Mouse (Mus musculus) CH12.LX (cell line): ENCODE data around the gene Hist1h2bm. TPM values are rescaled to one million over a fixed set of nuclear protein-coding genes. Genes with fewer than 3 reads are reported as not detected.

Experiments
- DNase-seq: peaks from one replicate; pipeline ENCODE4 v3.0.0-alpha.2; 2013; ENCODE audit errors: extremely low read depth
- H3K27ac ChIP-seq: 2 replicates; pipeline ENCODE4 v1.5.1; 2012; ENCODE audit warnings: low read depth, mild to moderate bottlenecking, control low read depth, moderate library complexity; ENCODE audit not compliant: insufficient read depth
- H3K27me3 ChIP-seq: replicated peaks from 2 replicates; pipeline ENCODE3; 2012; ENCODE audit warnings: inconsistent platforms
- H3K36me3 ChIP-seq, 2 experiments: replicated peaks in 1 of 2; 2 replicates each; pipeline versions ENCODE3 to v1.6.1; 2012; ENCODE audit warnings: inconsistent platforms in 1 of 2, low read length in 1 of 2, mild to moderate bottlenecking in 1 of 2, mixed read lengths in 1 of 2, moderate library complexity in 1 of 2; ENCODE audit not compliant: control insufficient read depth in 1 of 2, insufficient read depth in 1 of 2
- H3K4me1 ChIP-seq, 2 experiments: 2 replicates each; pipeline ENCODE4 v1.6.1; 2012; ENCODE audit warnings: inconsistent platforms in 1 of 2, moderate library complexity in 1 of 2; ENCODE audit not compliant: insufficient read depth in 2 of 2, control insufficient read depth in 1 of 2
- H3K4me2 ChIP-seq: 2 replicates; pipeline ENCODE4 v1.6.1; 2012; ENCODE audit warnings: low read depth, mild to moderate bottlenecking, control low read depth; ENCODE audit not compliant: poor library complexity, insufficient read depth, severe bottlenecking
- H3K4me3 ChIP-seq, 3 experiments: fragments of 150-350 bp in 1 of 3; sonication (generic) in 1 of 3; replicated peaks in 1 of 3; 2 replicates each; pipeline versions ENCODE3 to v1.5.1; 2011 to 2012; ENCODE audit warnings: low read depth in 2 of 3, low read length in 2 of 3, mild to moderate bottlenecking in 2 of 3, moderate library complexity in 2 of 3, control low read depth in 1 of 3, improper control_type of control experiment in 1 of 3, inconsistent platforms in 1 of 3, mixed read lengths in 1 of 3; ENCODE audit not compliant: poor library complexity in 1 of 3
- H3K79me2 ChIP-seq: replicated peaks from 2 replicates; pipeline ENCODE4 v1.6.1; 2012; ENCODE audit warnings: mild to moderate bottlenecking, moderate library complexity; ENCODE audit not compliant: control insufficient read depth, poor library complexity, insufficient read depth, severe bottlenecking; ENCODE audit errors: extremely low read depth
- H3K9ac ChIP-seq: 2 replicates; pipeline ENCODE4 v1.6.1; 2012; ENCODE audit warnings: low read depth, mild to moderate bottlenecking, control low read depth, moderate library complexity; ENCODE audit not compliant: insufficient read depth
- H3K9me3 ChIP-seq: replicated peaks from 2 replicates; pipeline ENCODE3; 2012; ENCODE audit warnings: low read length, inconsistent platforms, mixed read lengths
- BHLHE40 ChIP-seq: IDR thresholded peaks from 2 replicates; pipeline ENCODE4 v1.6.1; 2011; ENCODE audit warnings: mild to moderate bottlenecking, low read depth, low read length, improper control_type of control experiment
- CHD2 ChIP-seq: IDR thresholded peaks from 2 replicates; pipeline ENCODE4 v1.6.1; 2011; ENCODE audit warnings: low read length, improper control_type of control experiment
- CTCF ChIP-seq, 2 experiments: IDR thresholded peaks in 1 of 2; conservative IDR thresholded peaks in 1 of 2; 2 replicates each; pipeline ENCODE4 v1.5.1; 2011 to 2012; ENCODE audit warnings: low read depth in 2 of 2, low read length in 2 of 2, improper control_type of control experiment in 1 of 2, inconsistent platforms in 1 of 2, mild to moderate bottlenecking in 1 of 2, moderate library complexity in 1 of 2
- E2F4 ChIP-seq: IDR thresholded peaks from 2 replicates; pipeline ENCODE4 v1.6.1; 2011; ENCODE audit warnings: low read depth, low read length, improper control_type of control experiment; ENCODE audit not compliant: insufficient replicate concordance
- ELF1 ChIP-seq: IDR thresholded peaks from 2 replicates; pipeline ENCODE4 v1.6.1; 2014; ENCODE audit warnings: low read depth, mild to moderate bottlenecking, inconsistent platforms, low read length, improper control_type of control experiment
- ETS1 ChIP-seq: conservative IDR thresholded peaks from 2 replicates; pipeline ENCODE4 v1.6.1; 2012; ENCODE audit warnings: low read depth, mild to moderate bottlenecking, inconsistent platforms, low read length, improper control_type of control experiment, moderate library complexity
- HCFC1 ChIP-seq: IDR thresholded peaks from 2 replicates; pipeline ENCODE4 v1.6.1; 2012; ENCODE audit warnings: low read depth, mild to moderate bottlenecking, inconsistent platforms, low read length, improper control_type of control experiment
- IRF4 ChIP-seq: IDR thresholded peaks from 2 replicates; pipeline ENCODE4 v1.6.1; 2014; ENCODE audit warnings: low read depth, mild to moderate bottlenecking, inconsistent platforms, low read length, improper control_type of control experiment
- KAT2A ChIP-seq: IDR thresholded peaks from 2 replicates; pipeline ENCODE4 v1.6.1; 2012; ENCODE audit warnings: low read length, improper control_type of control experiment, inconsistent platforms; ENCODE audit not compliant: insufficient replicate concordance
- MAFK ChIP-seq: IDR thresholded peaks from 2 replicates; pipeline ENCODE4 v1.6.1; 2011; ENCODE audit warnings: low read length, improper control_type of control experiment; ENCODE audit not compliant: insufficient replicate concordance
- MAX ChIP-seq: IDR thresholded peaks from 2 replicates; pipeline ENCODE4 v1.6.1; 2011; ENCODE audit warnings: low read length, improper control_type of control experiment
- MEF2A ChIP-seq: IDR thresholded peaks from 2 replicates; pipeline ENCODE4 v1.6.1; 2014; ENCODE audit warnings: low read depth, mild to moderate bottlenecking, inconsistent platforms, low read length, improper control_type of control experiment, borderline replicate concordance
- MXI1 ChIP-seq: IDR thresholded peaks from 2 replicates; pipeline ENCODE4 v1.6.1; 2011; ENCODE audit warnings: mild to moderate bottlenecking, low read depth, low read length, improper control_type of control experiment
- MYC ChIP-seq: IDR thresholded peaks from 2 replicates; pipeline ENCODE4 v1.6.1; 2011; ENCODE audit warnings: low read depth, mild to moderate bottlenecking, improper control_type of control experiment, low read length
- NELFE ChIP-seq: IDR thresholded peaks from 2 replicates; pipeline ENCODE4 v1.6.1; 2011; ENCODE audit warnings: low read depth, low read length, improper control_type of control experiment
- NRF1 ChIP-seq: IDR thresholded peaks from 2 replicates; pipeline ENCODE4 v1.6.1; 2014; ENCODE audit warnings: low read depth, mild to moderate bottlenecking, inconsistent platforms, low read length, improper control_type of control experiment, moderate library complexity
- PAX5 ChIP-seq: IDR thresholded peaks from 2 replicates; pipeline ENCODE4 v1.6.1; 2012; ENCODE audit warnings: low read length, inconsistent platforms, mixed read lengths
- POLR2A ChIP-seq: IDR thresholded peaks from 2 replicates; pipeline ENCODE4 v1.6.1; 2011; ENCODE audit warnings: low read depth, mild to moderate bottlenecking, improper control_type of control experiment, low read length
- POLR2AphosphoS2 ChIP-seq: IDR thresholded peaks from 2 replicates; pipeline ENCODE4 v1.6.1; 2011; ENCODE audit warnings: low read depth, low read length, improper control_type of control experiment
- RAD21 ChIP-seq: IDR thresholded peaks from 2 replicates; pipeline ENCODE4 v1.6.1; 2011; ENCODE audit warnings: low read depth, mild to moderate bottlenecking, low read length, improper control_type of control experiment, moderate library complexity
- RCOR1 ChIP-seq: conservative IDR thresholded peaks from 2 replicates; pipeline ENCODE4 v1.6.1; 2012; ENCODE audit warnings: low read depth, mild to moderate bottlenecking, inconsistent platforms, low read length, improper control_type of control experiment
- SIN3A ChIP-seq: IDR thresholded peaks from 2 replicates; pipeline ENCODE4 v1.6.1; 2012; ENCODE audit warnings: low read length, improper control_type of control experiment, inconsistent platforms
- SMC3 ChIP-seq: IDR thresholded peaks from 2 replicates; pipeline ENCODE4 v1.6.1; 2011; ENCODE audit warnings: low read depth, low read length, improper control_type of control experiment
- TBP ChIP-seq: conservative IDR thresholded peaks from 2 replicates; pipeline ENCODE4 v1.6.1; 2011; ENCODE audit warnings: low read depth, low read length, improper control_type of control experiment
- TCF12 ChIP-seq: IDR thresholded peaks from 2 replicates; pipeline ENCODE4 v1.6.1; 2014; ENCODE audit warnings: low read depth, mild to moderate bottlenecking, inconsistent platforms, low read length, improper control_type of control experiment
- USF2 ChIP-seq: conservative IDR thresholded peaks from 2 replicates; pipeline ENCODE4 v1.6.1; 2011; ENCODE audit warnings: low read depth, low read length, improper control_type of control experiment
- ZC3H11A ChIP-seq: IDR thresholded peaks from 2 replicates; pipeline ENCODE4 v1.6.1; 2012; ENCODE audit warnings: low read depth, mild to moderate bottlenecking, inconsistent platforms, low read length, improper control_type of control experiment
- ZKSCAN1 ChIP-seq: IDR thresholded peaks from 2 replicates; pipeline ENCODE4 v1.6.1; 2012; ENCODE audit warnings: low read depth, inconsistent platforms, low read length, improper control_type of control experiment, borderline replicate concordance
- ZMIZ1 ChIP-seq: IDR thresholded peaks from 2 replicates; pipeline ENCODE4 v1.6.1; 2012; ENCODE audit warnings: low read depth, mild to moderate bottlenecking, inconsistent platforms, low read length, improper control_type of control experiment
- dilution Hi-C: fragments of 300-500 bp; cut with MboI; formaldehyde crosslinking; loops from 2 replicates; pipeline ENCODE4 v1.14.3; 2020; ENCODE audit warnings: low sequenced_read_pairs; ENCODE audit not compliant: extremely low pct_unique_long_range_greater_than_20kb, extremely low pct_ligation_motif_present
- in situ Hi-C: fragments of 300-500 bp; cut with MboI; formaldehyde crosslinking; loops from 3 replicates; pipeline ENCODE4 v1.14.3; 2019; ENCODE audit warnings: low sequenced_read_pairs, low pct_ligation_motif_present, low pct_unique_long_range_greater_than_20kb, mixed read lengths
- polyA plus RNA-seq: library from polyadenylated mRNA; unstranded; fragments of >175 nt; gene quantifications from 2 replicates; pipeline ENCODE4 v1.2.1, GENCODE M21; 2012; ENCODE audit warnings: low read depth; ENCODE audit not compliant: insufficient read length
- total RNA-seq, 2 experiments: library from RNA; depleted of rRNA; stranded (reverse); fragments of 300-350 nt in 1 of 2; fragments of >200 nt in 1 of 2; gene quantifications; 2 replicates each; pipeline ENCODE4 v1.2.3; 2012 to 2014

Hist1h2bm gene
- total and polyA plus RNA-seq, 3 experiments = 0.87 to 1,804 (median 36.0) TPM

GRCm38 (mm10) chr13:21706669-21707068, 15.2 kb upstream of the Hist1h2bm start:
- no peaks in the 10 kb centered on the region for H3K27me3 ChIP-seq
- no peak overlapping the region for H3K4me3 ChIP-seq
- H3K27ac ChIP-seq = no peak overlapping the region
- dilution Hi-C loops = no loop called here
- no peaks in the 10 kb centered on the region for H3K79me2 ChIP-seq
- in situ Hi-C loops = loop anchor here (25.0 kb wide), 2 partner anchors 231 to 319 kb away; partner anchors contain the start of gene Zfp184
- no peaks in the 10 kb centered on the region for H3K9me3 ChIP-seq
- H3K4me2 ChIP-seq = no peak overlapping the region
- H3K4me1 ChIP-seq = peaks cover 8 to 11% of the 10 kb centered on the region in 2 experiments; a peak in 3 of 4 replicates
- H3K9ac ChIP-seq = no peak overlapping the region
- TF ChIP-seq MAFK (peak; percentile 96), KAT2A (no peak)
- no peaks in the 10 kb centered on the region for H3K36me3 ChIP-seq
- DNase-seq = no peak

- Histone ChIP-seq H3K4me3 (peak overlapping the region; percentile 70 to 87 (median 82)), H3K27ac (peak overlapping the region; percentile 27; the same call in 1 of the 2 replicates), H3K36me3 (no peaks in the 10 kb centered on the region), H3K9me3 (no peaks in the 10 kb centered on the region), H3K27me3 (peaks cover 3% of the 10 kb centered on the region), H3K4me1 (peaks cover 8 to 16% of the 10 kb centered on the region in 2 experiments; a peak in 3 of 4 replicates), H3K79me2 (no peaks in the 10 kb centered on the region), H3K4me2 (no peak overlapping the region), H3K9ac (peak overlapping the region; percentile 89)
- TF ChIP-seq HCFC1 = peak; percentile 67
- TF ChIP-seq POLR2A = peak; percentile 57
- TF ChIP-seq ZC3H11A = no peak
- TF ChIP-seq NRF1 = 0 out of 2 replicates have a peak, but pooled peaks have one; percentile 38
- TF ChIP-seq KAT2A = peak; percentile 62; the same call in 1 of the 2 replicates
- no peak for TF ChIP-seq BHLHE40
- peak; percentile 53; the same call in 1 of the 2 replicates for TF ChIP-seq NELFE
- TF ChIP-seq TCF12 = peak; percentile 57; the same call in 1 of the 2 replicates
- no peak for TF ChIP-seq POLR2AphosphoS2
- TF ChIP-seq TBP = peak; percentile 98
- peak; percentile 27 for TF ChIP-seq RAD21
- TF ChIP-seq MXI1 = no peak
- TF ChIP-seq ZKSCAN1 = no peak
- peak; percentile 88 for TF ChIP-seq ELF1
- TF ChIP-seq MAX = no peak
- TF ChIP-seq CTCF (conservative IDR thresholded peaks at IDR 0.05 in 1 of 2, IDR thresholded peaks at IDR 0.05 in 1 of 2; ENCODE audit: low read depth in 2 of 2, low read length in 2 of 2) = peak; percentile 19 to 76; a peak in 3 of 4 replicates
- TF ChIP-seq SIN3A = no peak
- TF ChIP-seq MAFK = peak; percentile 88
- TF ChIP-seq RCOR1 = no peak
- 0 out of 2 replicates have a peak, but pooled peaks have one; percentile 14 for TF ChIP-seq SMC3
- no peak for TF ChIP-seq PAX5
- TF ChIP-seq CHD2 = no peak
- TF ChIP-seq ETS1 = no peak
- peak; percentile 27; the same call in 1 of the 2 replicates for TF ChIP-seq E2F4
- TF ChIP-seq ZMIZ1 = no peak
- peak; percentile 52; the same call in 1 of the 2 replicates for TF ChIP-seq IRF4
- no peak for TF ChIP-seq MEF2A
- no peak for TF ChIP-seq USF2
- 0 out of 2 replicates have a peak, but pooled peaks have one; percentile 26 for TF ChIP-seq MYC
- in situ Hi-C loops (loop anchor here (25.0 kb wide), 2 partner anchors 227 to 323 kb away; partner anchors contain the start of gene Zfp184), dilution Hi-C loops (no loop called here)
- DNase-seq = peak; percentile 89
These were observed 11.7 kb upstream of the Hist1h2bm start for GRCm38 (mm10) chr13:21710031-21710711.
